Mouse (Mus musculus) midbrain, postnatal 0 days (tissue): ENCODE results near the gene Lrrc27. TPM values are rescaled to one million over a fixed set of nuclear protein-coding genes. Genes with fewer than 3 reads are reported as not detected.

Experiments used
- ATAC-seq: fragments of 200-750 bp; cut with Nextera tagmentation; 2 replicates; pipeline ENCODE4 v1.8.0; 2017; ENCODE audit warnings: moderate number of reproducible peaks, mild to moderate bottlenecking, moderate TSS enrichment, moderate library complexity; ENCODE audit not compliant: low FRiP score
- DNase-seq: peaks from one replicate; pipeline ENCODE4 v3.0.0-alpha.2; 2015; ENCODE audit warnings: low spot score
- H3K27ac ChIP-seq: fragments of 300-500 bp; sonication (generic); 2 replicates; pipeline ENCODE4 v1.5.1; 2014; ENCODE audit warnings: low read depth, mild to moderate bottlenecking, low read length, mixed read lengths
- H3K27me3 ChIP-seq: fragments of 300-500 bp; sonication (generic); 2 replicates; pipeline ENCODE4 v1.6.1; 2014; ENCODE audit warnings: low read length, control low read depth, mixed read lengths; ENCODE audit not compliant: insufficient read depth
- H3K36me3 ChIP-seq: fragments of 300-500 bp; sonication (generic); 2 replicates; pipeline ENCODE4 v1.6.1; 2014; ENCODE audit warnings: low read length, control low read depth, mixed read lengths; ENCODE audit not compliant: insufficient read depth
- H3K4me1 ChIP-seq: fragments of 300-500 bp; sonication (generic); 2 replicates; pipeline ENCODE4 v1.6.1; 2014; ENCODE audit warnings: mild to moderate bottlenecking, control low read depth, antibody characterized with exemption, low read length, mixed read lengths; ENCODE audit not compliant: insufficient read depth
- H3K4me2 ChIP-seq: fragments of 300-500 bp; sonication (generic); 2 replicates; pipeline ENCODE4 v1.6.1; 2014; ENCODE audit warnings: low read depth, mild to moderate bottlenecking, low read length, mixed read lengths; ENCODE audit not compliant: poor library complexity, severe bottlenecking
- H3K4me3 ChIP-seq: fragments of 300-500 bp; sonication (generic); 2 replicates; pipeline ENCODE4 v1.5.1; 2014; ENCODE audit warnings: low read depth, mild to moderate bottlenecking, low read length, moderate library complexity
- H3K9ac ChIP-seq: fragments of 300-500 bp; sonication (generic); replicated peaks from 2 replicates; pipeline ENCODE4 v1.6.1; 2014; ENCODE audit warnings: mild to moderate bottlenecking, low read length, moderate library complexity, mixed read lengths; ENCODE audit not compliant: poor library complexity, severe bottlenecking
- H3K9me3 ChIP-seq: fragments of 300-500 bp; sonication (generic); 2 replicates; pipeline ENCODE4 v1.6.1; 2016; ENCODE audit warnings: low read length, control low read depth
- CTCF ChIP-seq: IDR thresholded peaks from 2 replicates; pipeline ENCODE4 v1.5.1; 2016; ENCODE audit warnings: antibody characterized with exemption, mild to moderate bottlenecking
- WGBS: fragments of 180-500 bp; shearing (Covaris S2); extraction: QIAGEN DNeasy Blood & Tissue Kit; methylation state at CpG from one replicate; pipeline ENCODE4 v1.1.7; 2014; 5-methylcytosine and 5-hydroxymethylcytosine counted together
- polyA plus RNA-seq: library from polyadenylated mRNA; unstranded; fragments of >200 nt; fragmentation: Nextera tagmentation; extraction: Ambion mirVana; gene quantifications from 2 replicates; pipeline ENCODE4 v1.2.1, GENCODE M21; 2015
- total RNA-seq: library from RNA; depleted of rRNA; stranded (reverse); fragments of >200 nt; gene quantifications from 2 replicates; pipeline ENCODE4 v1.2.3, GENCODE M21; 2014

The Lrrc27 gene
- total and polyA plus RNA-seq, 2 experiments from 2014 or later: 2.7 to 6.6 TPM

- no peak for DNase-seq
- no peak overlapping the region for H3K4me2 ChIP-seq
- H3K9ac ChIP-seq: no peak overlapping the region
- 78% methylated on average over 3 of the region's 3 CpGs for WGBS
- H3K9me3 ChIP-seq: no peaks in the 10 kb centered on the region
- ATAC-seq: no peak
- H3K4me3 ChIP-seq: no peak overlapping the region
- H3K36me3 ChIP-seq: peaks cover 3% of the 10 kb centered on the region; the same call in 1 of the 2 replicates
- H3K27me3 ChIP-seq: no peaks in the 10 kb centered on the region
- no peak for TF ChIP-seq CTCF
- 0 out of 2 replicates have a peak, but pooled peaks cover 5% of the 10 kb centered on the region for H3K4me1 ChIP-seq
- no peak overlapping the region for H3K27ac ChIP-seq
Measured at GRCm38 (mm10) chr7:139253462-139253861, 40.7 kb downstream of the Lrrc27 start.

DNA sequence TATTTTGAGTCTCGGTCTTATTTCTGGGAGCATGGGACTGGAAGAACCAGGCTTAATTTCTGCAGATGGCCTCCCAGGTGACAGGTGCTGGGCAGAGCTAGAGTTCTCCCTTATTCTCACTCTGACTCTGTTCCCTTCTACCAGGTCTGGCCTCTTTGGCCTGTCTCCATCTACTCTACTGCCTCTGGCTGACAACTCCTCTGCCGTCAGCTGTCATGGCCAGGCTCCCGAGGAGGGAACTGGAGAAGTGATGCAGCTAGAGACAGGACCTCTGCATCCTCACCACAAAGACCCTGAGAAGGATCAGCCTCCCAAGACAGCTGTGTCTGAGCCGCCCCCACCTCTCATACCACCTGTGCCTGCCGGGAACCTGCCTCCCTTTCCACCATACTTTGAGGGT lies 41.8 kb downstream of the Lrrc27 start:
- Histone ChIP-seq H3K27ac (no peak overlapping the region), H3K9ac (no peak overlapping the region), H3K27me3 (no peaks in the 10 kb centered on the region), H3K36me3 (peaks cover 3% of the 10 kb centered on the region; the same call in 1 of the 2 replicates), H3K4me1 (0 out of 2 replicates have a peak, but pooled peaks cover 3% of the 10 kb centered on the region), H3K9me3 (no peaks in the 10 kb centered on the region), H3K4me3 (no peak overlapping the region), H3K4me2 (no peak overlapping the region)
- DNase-seq (no peak), ATAC-seq (no peak)
- WGBS: 84% methylated on average over 5 of the region's 5 CpGs
- TF ChIP-seq CTCF: no peak

DNA sequence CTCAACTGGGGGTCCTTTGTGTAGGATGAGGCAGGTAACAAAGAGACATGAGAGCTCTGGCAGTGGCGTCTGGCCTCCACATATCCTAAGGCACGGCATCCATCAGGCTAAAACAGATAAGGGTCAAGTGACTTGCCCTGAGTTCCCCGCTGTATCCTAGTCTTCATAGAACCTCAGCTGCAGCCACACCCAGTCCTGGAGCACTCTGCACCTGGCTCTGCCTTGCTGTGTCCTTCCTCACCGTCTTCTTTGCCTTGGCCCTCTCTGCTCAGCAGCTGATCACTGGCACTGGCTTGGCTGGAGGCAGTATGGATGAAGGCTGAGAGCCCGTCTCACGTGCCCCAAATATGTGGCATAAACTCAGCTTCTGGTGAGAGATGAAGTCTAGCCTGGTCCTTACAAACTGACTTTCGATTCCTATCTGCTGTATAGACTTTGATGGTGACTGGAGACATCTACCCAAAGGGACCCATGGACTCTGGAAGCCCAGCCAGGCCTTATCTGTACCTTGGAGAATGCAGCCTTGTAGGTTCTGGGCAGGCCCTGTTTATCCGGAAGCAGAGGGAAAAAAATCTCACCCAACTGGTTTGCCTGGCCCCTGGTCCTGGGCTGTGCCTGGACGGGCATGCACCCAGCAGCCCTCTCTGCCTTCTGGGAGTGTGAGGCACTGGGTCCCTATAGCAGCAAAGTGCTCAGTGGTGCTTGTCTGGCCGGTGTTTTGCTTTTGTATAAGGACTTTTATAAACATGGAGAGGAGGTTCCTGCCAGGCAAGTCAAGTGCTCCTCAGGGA lies 45.2 kb downstream of the Lrrc27 start:
- DNase-seq: no peak
- peaks cover 3% of the 10 kb centered on the region; the same call in 1 of the 2 replicates for H3K36me3 ChIP-seq
- WGBS: 76% methylated on average over 10 of the region's 10 CpGs
- H3K27me3 ChIP-seq: no peaks in the 10 kb centered on the region
- no peak for ATAC-seq
- H3K9ac ChIP-seq: no peak overlapping the region
- no peak overlapping the region for H3K4me3 ChIP-seq
- no peak overlapping the region for H3K4me2 ChIP-seq
- TF ChIP-seq CTCF: no peak
- H3K9me3 ChIP-seq: no peaks in the 10 kb centered on the region
- H3K4me1 ChIP-seq: no peaks in the 10 kb centered on the region
- no peak overlapping the region for H3K27ac ChIP-seq

DNA sequence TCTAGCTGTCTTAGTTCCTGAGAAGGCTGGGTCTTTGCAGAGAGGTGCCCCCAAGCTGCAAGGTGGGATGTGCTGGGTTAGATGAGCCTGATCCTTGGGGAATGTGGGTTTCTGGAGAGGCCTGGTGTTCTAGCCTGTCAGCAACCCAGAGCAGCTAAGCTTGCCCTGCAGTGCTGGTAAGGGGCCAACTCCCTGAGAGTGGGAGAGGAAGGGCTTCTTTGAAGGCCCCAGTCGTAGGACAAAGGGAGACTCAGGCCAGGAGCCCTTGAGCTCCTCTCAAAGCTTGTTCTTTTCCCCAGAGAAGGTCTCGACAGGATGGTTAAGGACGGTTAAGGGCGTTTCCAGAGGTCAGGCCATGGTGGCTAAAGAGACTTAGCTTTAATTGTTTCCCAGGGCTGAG lies 51.5 kb downstream of the Lrrc27 start:
- Histone ChIP-seq H3K9ac (no peak overlapping the region), H3K9me3 (no peaks in the 10 kb centered on the region), H3K27ac (no peak overlapping the region), H3K4me1 (peaks cover 5% of the 10 kb centered on the region; the same call in 1 of the 2 replicates), H3K36me3 (no peaks in the 10 kb centered on the region), H3K27me3 (no peaks in the 10 kb centered on the region), H3K4me3 (no peak overlapping the region), H3K4me2 (no peak overlapping the region)
- no peak for TF ChIP-seq CTCF
- ATAC-seq (no peak), DNase-seq (no peak)
- WGBS: 21% methylated on average over 4 of the region's 4 CpGs

- Histone ChIP-seq H3K9ac (no peak overlapping the region), H3K4me3 (no peak overlapping the region), H3K27me3 (no peaks in the 10 kb centered on the region), H3K9me3 (no peaks in the 10 kb centered on the region), H3K4me2 (no peak overlapping the region), H3K27ac (no peak overlapping the region), H3K36me3 (no peaks in the 10 kb centered on the region), H3K4me1 (peaks cover 5% of the 10 kb centered on the region; the same call in 1 of the 2 replicates)
- no peak for DNase-seq
- WGBS: 75% methylated on average over 6 of the region's 6 CpGs
- TF ChIP-seq CTCF: no peak
- ATAC-seq: no peak
Measured at GRCm38 (mm10) chr7:139265634-139266033, 52.8 kb downstream of the Lrrc27 start.

DNA sequence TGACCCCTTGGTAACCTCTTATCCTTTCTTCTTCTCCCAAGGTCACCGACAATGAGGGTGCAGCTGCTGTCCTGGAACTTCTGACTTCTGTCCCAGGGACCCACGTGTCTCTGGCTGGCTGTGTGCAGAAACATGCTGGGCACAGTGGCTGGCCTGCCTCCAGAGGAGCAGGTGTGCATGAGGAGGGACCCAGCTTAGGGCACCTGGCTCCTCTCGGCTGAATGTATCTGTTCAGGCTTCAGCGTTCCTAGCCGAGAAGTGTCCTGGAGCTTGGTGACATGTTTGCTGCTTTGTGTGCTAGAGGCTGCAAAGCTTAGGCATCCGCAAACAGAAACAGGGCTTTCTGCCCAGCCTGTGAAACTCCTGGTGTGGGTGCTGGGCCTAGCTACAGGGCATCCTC lies 53.6 kb downstream of the Lrrc27 start:
- H3K9me3 ChIP-seq: no peaks in the 10 kb centered on the region
- H3K27ac ChIP-seq: no peak overlapping the region
- H3K4me1 ChIP-seq: peaks cover 5% of the 10 kb centered on the region; the same call in 1 of the 2 replicates
- ATAC-seq: no peak
- no peak for DNase-seq
- H3K27me3 ChIP-seq: no peaks in the 10 kb centered on the region
- WGBS: 66% methylated on average over 6 of the region's 6 CpGs
- H3K4me2 ChIP-seq: no peak overlapping the region
- no peak overlapping the region for H3K9ac ChIP-seq
- no peak for TF ChIP-seq CTCF
- H3K36me3 ChIP-seq: no peaks in the 10 kb centered on the region
- H3K4me3 ChIP-seq: no peak overlapping the region
